22 mouse cellular contexts compared by ENCODE assay signal in genomic region chr1:91713131-91713530, GRCm38 (mm10).
"Had no signal": no experiment of that assay in that cellular context is flagged by ENCODE, and none has a peak within 500 bp of the region (broad histone marks: within the 10 kb centered on the region; RNA-seq: fewer than 3 reads in every experiment).

No protein-coding gene starts in this region.

- H3K27me3 ChIP-seq: liver, embryonic 13.5 days; midbrain, embryonic 12.5 days; midbrain, embryonic 15.5 days; neural tube, embryonic 12.5 days; neural tube, embryonic 15.5 days had no signal

- H3K9me3 ChIP-seq: limb, embryonic 10.5 days; limb, embryonic 13.5 days; liver, embryonic 13.5 days; midbrain, embryonic 12.5 days; midbrain, embryonic 15.5 days; neural tube, embryonic 12.5 days; neural tube, embryonic 15.5 days had no signal

- H3K4me1 ChIP-seq: limb, embryonic 10.5 days; liver, embryonic 13.5 days; midbrain, embryonic 12.5 days; midbrain, embryonic 15.5 days; neural tube, embryonic 12.5 days; neural tube, embryonic 15.5 days had no signal

- DNase-seq: kidney, adult 2 months; kidney, postnatal 25 days; layer of hippocampus, adult 9-11 months; liver; liver, embryonic 13.5 days; lung, embryonic 14.5 days; right cerebral cortex, adult 18-20 months; right cerebral cortex, postnatal 14 days; right cerebral cortex, postnatal 4 days; thymus, adult 18-20 months; thymus, postnatal 14 days had no signal

- H3K27ac ChIP-seq: kidney, postnatal 0 days; layer of hippocampus, adult 2 months; limb, embryonic 10.5 days; limb, embryonic 13.5 days; liver, embryonic 13.5 days; macrophage; midbrain, embryonic 12.5 days; midbrain, embryonic 15.5 days; neural tube, embryonic 12.5 days; neural tube, embryonic 15.5 days; stomach, postnatal 0 days had no signal

- ATAC-seq: lung, postnatal 0 days; midbrain, embryonic 15.5 days had no signal

- H3K36me3 ChIP-seq: limb, embryonic 10.5 days; limb, embryonic 13.5 days; liver, embryonic 13.5 days; midbrain, embryonic 12.5 days; midbrain, embryonic 15.5 days; neural tube, embryonic 12.5 days; neural tube, embryonic 15.5 days had no signal

- H3K9ac ChIP-seq: limb, embryonic 13.5 days; liver, embryonic 13.5 days; lung, embryonic 14.5 days; midbrain, embryonic 12.5 days; midbrain, embryonic 15.5 days; neural tube, embryonic 12.5 days; neural tube, embryonic 15.5 days had no signal

- H3K4me2 ChIP-seq: limb, embryonic 13.5 days; liver, embryonic 13.5 days; lung, embryonic 14.5 days; midbrain, embryonic 12.5 days; midbrain, embryonic 15.5 days; neural tube, embryonic 12.5 days; neural tube, embryonic 15.5 days had no signal

- H3K4me3 ChIP-seq: layer of hippocampus, adult 2 months; limb, embryonic 10.5 days; limb, embryonic 13.5 days; liver, embryonic 13.5 days; midbrain, embryonic 12.5 days; midbrain, embryonic 15.5 days; neural tube, embryonic 12.5 days; neural tube, embryonic 15.5 days had no signal
